Mouse (Mus musculus) WW6 (cell line): ENCODE measurements around the gene Gne.

Experiments used
- DNase-seq: peaks from one replicate; pipeline ENCODE4 v3.0.0-alpha.2; 2013; ENCODE audit warnings: low read depth, low spot score

Gne gene

GRCm38 (mm10) chr4:44024241-44024640 is 59.7 kb downstream of the Gne start:
- DNase-seq = no peak

GRCm38 (mm10) chr4:44023681-44024080 is 60.3 kb downstream of the Gne start:
- DNase-seq = no peak

GRCm38 (mm10) chr4:44022766-44023165 is 61.2 kb downstream of the Gne start:
- DNase-seq = no peak

- DNase-seq = no peak
Observed at GRCm38 (mm10) chr4:44022323-44022722, 61.7 kb downstream of the Gne start.

DNA sequence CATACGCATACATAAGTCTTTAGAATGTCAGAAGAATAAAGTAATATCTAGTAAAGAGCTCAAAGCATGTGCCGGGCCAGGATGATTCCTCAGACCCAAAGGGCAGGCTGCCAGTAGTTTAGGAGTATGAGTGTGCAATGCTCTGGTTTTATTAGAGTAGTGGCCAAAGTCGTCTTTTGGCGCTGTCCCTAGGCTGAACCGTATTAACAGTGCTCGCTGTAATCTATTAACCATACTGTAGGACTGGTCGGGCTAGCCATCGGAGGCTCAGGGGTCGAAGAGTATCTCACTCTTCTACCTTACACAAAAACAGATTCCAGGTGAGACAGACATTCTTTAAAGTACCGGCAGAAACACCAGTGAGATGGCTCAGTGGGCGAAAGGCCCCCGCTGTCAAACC is 67.2 kb downstream of the Gne start:
- no peak for DNase-seq

DNA sequence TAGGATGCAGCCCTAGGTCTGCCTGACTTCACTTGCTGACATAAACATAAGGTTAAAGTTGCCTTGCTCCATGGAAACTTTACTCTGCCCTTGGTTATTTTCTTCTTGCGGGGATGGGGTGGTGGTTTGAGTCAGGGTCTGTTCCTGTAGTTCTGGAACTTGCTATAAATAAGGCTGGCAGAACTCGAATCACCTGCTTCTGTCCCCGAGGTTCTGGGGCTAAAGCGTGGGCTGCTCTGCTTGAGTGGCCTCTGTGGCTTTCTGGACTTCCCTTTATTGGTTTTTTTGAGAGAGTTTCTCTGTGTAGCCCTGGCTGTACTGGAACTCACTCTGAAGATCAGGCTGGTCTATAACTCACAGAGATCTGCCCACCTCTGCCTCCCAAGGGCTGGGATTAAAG is 67.9 kb downstream of the Gne start:
- no peak for DNase-seq

DNA sequence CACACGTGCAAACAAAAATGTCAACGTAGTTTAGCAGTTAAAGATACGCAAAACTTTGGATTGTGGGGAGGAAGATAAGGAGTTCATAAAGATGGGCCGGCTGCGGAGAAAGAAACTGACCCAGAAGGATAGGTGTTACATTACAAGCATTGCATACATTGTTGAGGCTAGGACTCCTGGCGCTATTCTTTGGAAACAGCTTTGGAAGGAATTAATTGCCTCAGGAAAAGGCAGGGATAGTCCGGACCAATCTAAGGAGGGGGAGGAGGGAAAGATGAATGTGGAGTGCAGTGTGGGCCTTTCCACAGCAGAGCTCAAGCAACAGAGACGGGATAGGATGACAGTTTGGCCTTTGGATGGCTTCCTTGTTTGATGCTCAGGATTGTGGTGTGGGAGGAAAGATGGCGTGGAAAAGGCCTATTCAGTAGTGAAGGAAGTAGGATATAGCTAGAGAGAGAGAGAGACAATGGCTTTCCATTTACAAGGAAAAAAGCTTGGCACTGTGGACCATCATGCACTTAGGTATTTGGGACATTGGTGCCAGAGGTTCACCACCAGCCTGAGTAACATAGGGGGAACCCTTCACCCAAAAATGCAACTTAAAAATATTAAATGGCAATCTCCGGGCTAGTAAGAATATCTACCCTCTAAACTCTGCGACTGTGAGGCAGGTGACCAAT is 70.4 kb downstream of the Gne start:
- DNase-seq = no peak

DNA sequence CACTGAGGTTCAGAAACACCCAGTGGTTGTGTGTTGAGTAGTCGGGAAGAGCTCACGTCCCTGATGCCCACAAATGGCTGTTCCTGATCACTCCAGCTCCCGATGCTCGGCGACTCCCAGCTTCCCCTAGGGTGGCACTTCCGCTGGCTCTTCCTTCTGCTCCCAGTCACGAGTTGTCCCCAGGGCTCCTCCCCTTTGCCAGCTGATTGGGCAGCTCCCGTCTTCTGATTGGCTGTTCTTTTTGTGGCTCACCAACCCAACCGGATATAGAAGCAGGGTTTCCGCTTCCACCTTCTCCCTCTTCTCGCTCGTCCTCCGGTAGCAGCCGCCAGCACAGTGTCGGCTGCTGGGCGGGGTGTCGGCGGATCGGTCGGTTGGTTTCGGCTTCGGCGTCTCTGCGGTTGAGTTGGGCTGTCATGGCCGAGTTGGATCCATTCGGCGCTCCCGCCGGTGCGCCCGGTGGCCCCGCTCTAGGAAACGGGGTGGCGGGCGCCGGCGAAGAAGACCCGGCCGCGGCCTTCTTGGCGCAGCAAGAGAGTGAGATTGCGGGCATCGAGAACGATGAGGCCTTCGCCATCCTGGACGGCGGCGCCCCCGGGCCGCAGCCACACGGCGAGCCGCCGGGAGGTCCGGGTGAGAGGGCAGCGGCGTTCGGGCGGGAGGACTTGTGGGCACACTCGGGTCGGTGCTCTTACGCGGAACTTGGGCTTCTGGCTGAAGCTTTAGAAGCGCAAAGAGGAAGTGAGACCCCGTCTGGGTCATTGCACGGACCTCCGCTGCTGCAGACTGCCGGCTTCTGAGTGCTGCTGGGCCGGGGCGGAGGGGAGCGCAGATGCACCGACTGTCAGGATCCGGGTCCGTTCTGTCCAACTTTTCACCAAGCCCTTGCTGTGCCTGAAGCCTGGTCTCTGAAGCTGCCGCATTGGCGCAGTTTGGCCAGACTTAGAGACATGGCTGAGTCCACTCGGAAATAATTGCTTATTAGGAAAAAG is 71.3 kb downstream of the Gne start:
- peak; percentile 86 for DNase-seq

- no peak for DNase-seq
Observed at GRCm38 (mm10) chr4:44011799-44012198, 72.2 kb downstream of the Gne start.

DNA sequence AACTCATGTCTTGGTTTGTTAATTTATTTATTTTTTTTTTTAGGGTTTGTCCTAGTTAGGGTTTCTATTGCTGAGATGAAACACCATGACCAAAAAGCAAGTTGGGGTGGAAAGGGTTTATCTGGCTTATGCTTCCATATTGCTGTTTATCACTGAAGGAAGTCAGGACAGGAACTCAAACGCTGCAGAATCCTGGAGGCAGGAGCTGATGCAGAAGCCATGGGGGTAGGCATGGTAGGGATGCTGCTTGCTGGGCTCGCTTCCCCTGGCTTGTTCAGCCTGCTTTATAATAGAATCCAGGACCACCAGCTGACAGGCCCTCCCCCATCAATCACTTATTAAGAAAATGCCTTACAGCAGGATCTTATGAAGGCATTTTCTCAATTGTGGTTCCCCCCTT is 73.1 kb downstream of the Gne start:
- no peak for DNase-seq

DNA sequence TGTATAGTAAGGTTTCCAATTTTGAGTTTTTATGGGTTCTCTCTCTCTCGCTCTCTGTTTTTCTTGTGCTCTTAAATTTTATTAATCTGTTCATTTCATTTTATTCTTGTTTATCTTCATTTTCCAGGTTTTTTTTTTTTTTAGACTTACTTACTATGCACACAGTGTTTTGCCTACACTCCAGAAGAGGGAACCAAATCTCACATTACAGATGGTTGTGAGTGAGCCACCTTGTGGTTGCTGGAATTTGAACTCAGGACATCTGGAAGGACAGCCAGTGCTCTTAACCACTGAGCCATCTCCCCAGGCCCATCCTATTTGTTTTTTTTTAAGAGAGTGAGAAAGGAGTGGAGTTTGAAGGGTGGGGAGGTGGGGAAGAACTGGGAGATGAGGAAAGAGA is 73.8 kb downstream of the Gne start:
- DNase-seq = no peak

GRCm38 (mm10) chr4:44004623-44005409 is 79.2 kb downstream of the Gne start:
- no peak for DNase-seq

GRCm38 (mm10) chr4:44004126-44004525 is 79.9 kb downstream of the Gne start, which contains the start of gene Clta:
Gene Clta (plus strand): TSS chr4:44004452.
- DNase-seq = no peak

DNA sequence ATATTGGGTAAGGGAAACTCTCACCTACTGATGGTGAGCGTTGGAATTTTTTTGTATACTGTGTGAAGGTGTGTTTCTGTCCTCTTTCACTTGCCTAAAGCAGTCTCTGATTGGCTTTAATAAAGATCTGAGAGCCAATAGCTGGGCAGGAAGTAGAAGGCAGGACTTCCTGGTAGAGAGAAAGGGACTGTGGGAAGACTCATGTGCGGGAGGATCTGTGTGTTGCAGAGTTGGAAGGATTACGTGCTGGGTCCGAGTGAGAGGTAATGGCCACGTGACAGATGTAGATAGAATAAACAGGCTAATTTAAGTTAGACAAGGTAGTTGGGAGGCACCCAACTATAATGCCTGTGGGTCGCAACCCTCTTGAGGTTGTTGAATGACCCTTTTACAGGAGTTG is 80.4 kb downstream of the Gne start:
- DNase-seq = no peak

GRCm38 (mm10) chr4:43994342-43994741 is 89.6 kb downstream of the Gne start:
- no peak for DNase-seq

DNA sequence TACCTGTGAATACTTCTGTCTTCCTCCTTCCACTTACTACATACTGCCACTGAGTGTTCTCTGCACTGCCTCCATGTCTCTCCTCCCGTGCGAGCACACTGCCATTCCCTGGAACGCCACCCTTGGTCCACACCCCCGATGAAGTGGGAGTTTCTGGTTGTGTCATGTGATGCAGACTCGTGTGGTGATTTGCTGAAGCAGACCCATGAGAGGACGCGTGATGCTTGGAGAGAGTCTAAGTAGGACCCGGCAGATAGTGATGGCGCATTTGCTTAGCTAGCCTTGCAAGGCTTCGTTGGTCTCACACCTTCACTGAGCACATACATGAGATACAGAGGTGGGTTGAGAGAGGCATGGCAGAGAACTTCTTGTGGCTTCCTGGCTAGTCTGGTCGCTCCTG is 90.9 kb downstream of the Gne start:
- DNase-seq = peak; percentile 58

DNA sequence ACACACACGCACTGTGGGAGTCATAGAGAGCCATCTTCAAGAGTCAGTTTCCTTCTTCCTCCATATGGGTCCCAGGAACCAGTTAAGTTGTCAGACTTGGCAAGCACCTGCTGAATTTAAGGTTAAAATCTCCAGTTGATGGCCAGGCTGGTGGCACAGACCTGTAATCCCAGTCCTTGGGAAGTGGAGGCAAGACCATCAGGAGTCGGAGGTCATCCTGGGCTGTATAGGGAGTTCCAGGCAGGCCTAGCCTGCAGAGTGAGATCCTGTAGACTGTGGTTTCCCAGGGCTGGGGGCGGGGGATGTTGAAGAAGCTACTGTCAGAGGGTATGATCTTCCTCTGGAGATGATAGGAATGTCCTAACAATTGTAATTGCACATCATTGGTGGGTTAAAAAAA is 95.0 kb downstream of the Gne start:
- DNase-seq = no peak

DNA sequence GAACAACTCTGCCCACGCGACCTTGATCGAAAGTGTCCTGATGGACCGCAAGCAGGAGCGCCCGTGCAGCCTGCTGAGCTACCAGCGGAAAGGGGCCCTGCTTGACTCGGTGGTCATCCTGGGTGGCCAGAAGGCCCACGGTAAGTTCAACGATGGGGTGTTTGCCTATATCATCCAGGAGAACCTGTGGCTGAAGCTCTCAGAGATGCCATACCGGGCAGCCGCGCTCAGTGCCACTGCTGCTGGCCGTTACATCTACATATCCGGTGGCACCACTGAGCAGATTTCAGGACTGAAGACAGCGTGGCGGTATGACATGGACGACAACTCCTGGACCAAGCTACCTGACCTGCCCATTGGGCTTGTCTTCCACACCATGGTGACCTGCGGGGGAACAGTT is 99.7 kb downstream of the Gne start:
- DNase-seq = no peak
